Mouse (Mus musculus) ES-Bruce4 (cell line): ENCODE data around the gene Rho. TPM values are rescaled to one million over a fixed set of nuclear protein-coding genes. Genes with fewer than 3 reads are reported as not detected.

ENCODE experiments used
- H3K27ac ChIP-seq: 2 replicates; pipeline ENCODE4 v1.5.1; 2012; ENCODE audit warnings: low read length, inconsistent platforms; ENCODE audit not compliant: insufficient read depth
- H3K27me3 ChIP-seq: 2 replicates; pipeline ENCODE4 v1.6.1; 2012; ENCODE audit warnings: mild to moderate bottlenecking, low read length, inconsistent platforms; ENCODE audit not compliant: control insufficient read depth, poor library complexity, insufficient read depth, severe bottlenecking
- H3K36me3 ChIP-seq: 2 replicates; pipeline ENCODE4 v1.6.1; 2012; ENCODE audit warnings: inconsistent platforms, mild to moderate bottlenecking, low read length, moderate library complexity; ENCODE audit not compliant: control insufficient read depth, poor library complexity, insufficient read depth, severe bottlenecking
- H3K4me1 ChIP-seq: one replicate; pipeline ENCODE4 v1.8.1; 2011; ENCODE audit warnings: low read length; ENCODE audit not compliant: control insufficient read depth, insufficient read depth
- H3K4me3 ChIP-seq: 2 replicates; pipeline ENCODE4 v1.5.1; 2011; ENCODE audit warnings: low read depth, mild to moderate bottlenecking, low read length
- H3K9ac ChIP-seq: 2 replicates; pipeline ENCODE4 v1.6.1; 2012; ENCODE audit warnings: low read depth, mild to moderate bottlenecking, inconsistent platforms; ENCODE audit not compliant: poor library complexity, severe bottlenecking
- H3K9me3 ChIP-seq: replicated peaks from 2 replicates; pipeline ENCODE4 v1.6.1; 2012; ENCODE audit warnings: mild to moderate bottlenecking, low read length, inconsistent platforms; ENCODE audit not compliant: control insufficient read depth, poor library complexity, insufficient read depth, severe bottlenecking
- CTCF ChIP-seq: IDR thresholded peaks from one replicate; pipeline ENCODE4 v1.8.1; 2011; ENCODE audit warnings: low read depth, low read length
- EP300 ChIP-seq: IDR thresholded peaks from 2 replicates; pipeline ENCODE4 v1.6.1; 2011; ENCODE audit warnings: low read depth, low read length; ENCODE audit not compliant: insufficient read depth
- POLR2A ChIP-seq: IDR thresholded peaks from one replicate; pipeline ENCODE4 v1.8.1; 2011; ENCODE audit warnings: low read length; ENCODE audit not compliant: insufficient read depth
- polyA plus RNA-seq: library from polyadenylated mRNA; stranded (reverse); fragments of >200 nt; gene quantifications from 2 replicates; pipeline ENCODE4 v1.2.4, GENCODE M21; 2011; ENCODE audit warnings: low read depth; ENCODE audit not compliant: missing spikeins, insufficient read depth, insufficient read length

Rho gene
- polyA plus RNA-seq, 1 experiment, result 0.46 TPM

- Histone ChIP-seq H3K27me3 (no peaks in the 10 kb centered on the region), H3K4me3 (no peak overlapping the region), H3K9ac (no peak overlapping the region), H3K36me3 (no peaks in the 10 kb centered on the region), H3K27ac (no peak overlapping the region), H3K9me3 (no peaks in the 10 kb centered on the region), H3K4me1 (no peaks in the 10 kb centered on the region)
- no peak for TF ChIP-seq EP300
Measured at GRCm38 (mm10) chr6:115901489-115901931, 30.0 kb upstream of the Rho start.

GRCm38 (mm10) chr6:115902545-115902944 is 29.0 kb upstream of the Rho start:
- TF ChIP-seq CTCF (no peak), EP300 (no peak), POLR2A (no peak)
- no peaks in the 10 kb centered on the region for H3K4me1 ChIP-seq
- H3K9me3 ChIP-seq, result no peaks in the 10 kb centered on the region
- H3K9ac ChIP-seq, result no peak overlapping the region
- no peaks in the 10 kb centered on the region for H3K36me3 ChIP-seq
- H3K27me3 ChIP-seq, result no peaks in the 10 kb centered on the region
- no peak overlapping the region for H3K27ac ChIP-seq
- H3K4me3 ChIP-seq, result no peak overlapping the region

- Histone ChIP-seq H3K27ac (no peak overlapping the region), H3K9me3 (no peaks in the 10 kb centered on the region), H3K9ac (no peak overlapping the region), H3K4me3 (no peak overlapping the region), H3K27me3 (no peaks in the 10 kb centered on the region), H3K36me3 (no peaks in the 10 kb centered on the region), H3K4me1 (no peaks in the 10 kb centered on the region)
- TF ChIP-seq EP300 (no peak), POLR2A (no peak), CTCF (no peak)
Measured at GRCm38 (mm10) chr6:115905568-115905967, 26.0 kb upstream of the Rho start.

GRCm38 (mm10) chr6:115906455-115906854 is 25.1 kb upstream of the Rho start:
- no peaks in the 10 kb centered on the region for H3K36me3 ChIP-seq
- H3K27ac ChIP-seq, result no peak overlapping the region

GRCm38 (mm10) chr6:115906871-115907270 is 24.7 kb upstream of the Rho start:
- H3K36me3 ChIP-seq, result no peaks in the 10 kb centered on the region

More at GRCm38 (mm10) chr6:115906455-115906854, 25.1 kb upstream of the Rho start:
- Histone ChIP-seq H3K4me3 (no peak overlapping the region), H3K9ac (no peak overlapping the region), H3K4me1 (no peaks in the 10 kb centered on the region), H3K9me3 (no peaks in the 10 kb centered on the region), H3K27me3 (no peaks in the 10 kb centered on the region)
- TF ChIP-seq EP300 (no peak), CTCF (no peak), POLR2A (no peak)

GRCm38 (mm10) chr6:115908421-115908982 is 23.0 kb upstream of the Rho start:
- H3K36me3 ChIP-seq, result no peaks in the 10 kb centered on the region
- no peak overlapping the region for H3K27ac ChIP-seq
- H3K9me3 ChIP-seq, result no peaks in the 10 kb centered on the region
- no peak overlapping the region for H3K4me3 ChIP-seq
- TF ChIP-seq CTCF (no peak), EP300 (no peak), POLR2A (no peak)
- H3K27me3 ChIP-seq, result no peaks in the 10 kb centered on the region
- no peaks in the 10 kb centered on the region for H3K4me1 ChIP-seq
- no peak overlapping the region for H3K9ac ChIP-seq

More at GRCm38 (mm10) chr6:115906871-115907270, 24.7 kb upstream of the Rho start:
- Histone ChIP-seq H3K4me3 (no peak overlapping the region), H3K27ac (no peak overlapping the region), H3K27me3 (no peaks in the 10 kb centered on the region), H3K4me1 (no peaks in the 10 kb centered on the region), H3K9me3 (no peaks in the 10 kb centered on the region), H3K9ac (no peak overlapping the region)
- TF ChIP-seq EP300 (no peak), POLR2A (no peak)
